Mouse (Mus musculus) heart, postnatal 0 days (tissue): ENCODE results near the gene Ubl4b. TPM values are rescaled to one million over a fixed set of nuclear protein-coding genes. Genes with fewer than 3 reads are reported as not detected.

Experiments
- ATAC-seq: fragments of 200-750 bp; cut with Nextera tagmentation; 2 replicates; pipeline ENCODE4 v1.8.0; 2017; ENCODE audit warnings: low read depth, moderate number of reproducible peaks, moderate library complexity; ENCODE audit not compliant: insufficient read depth
- DNase-seq: peaks from one replicate; pipeline ENCODE4 v3.0.0-alpha.2; 2016; ENCODE audit warnings: low spot score
- H3K27ac ChIP-seq: fragments of 300-500 bp; sonication (generic); 2 replicates; pipeline ENCODE4 v1.5.1; 2014; ENCODE audit warnings: low read depth, mild to moderate bottlenecking
- H3K27me3 ChIP-seq: fragments of 300-500 bp; sonication (generic); 2 replicates; pipeline ENCODE4 v1.6.1; 2014; ENCODE audit warnings: low read length, mixed read lengths; ENCODE audit not compliant: control insufficient read depth, insufficient read depth
- H3K36me3 ChIP-seq: fragments of 300-500 bp; sonication (generic); replicated peaks from 2 replicates; pipeline ENCODE4 v1.6.1; 2014; ENCODE audit warnings: low read length, mixed read lengths; ENCODE audit not compliant: control insufficient read depth, insufficient read depth
- H3K4me1 ChIP-seq: fragments of 300-500 bp; sonication (generic); 2 replicates; pipeline ENCODE4 v1.6.1; 2014; ENCODE audit warnings: antibody characterized with exemption; ENCODE audit not compliant: control insufficient read depth, insufficient read depth
- H3K4me2 ChIP-seq: fragments of 300-500 bp; sonication (generic); 2 replicates; pipeline ENCODE4 v1.6.1; 2014; ENCODE audit warnings: low read depth, mild to moderate bottlenecking, low read length, moderate library complexity
- H3K4me3 ChIP-seq: fragments of 300-500 bp; sonication (generic); 2 replicates; pipeline ENCODE4 v1.5.1; 2014; ENCODE audit warnings: low read depth, low read length
- H3K9ac ChIP-seq: fragments of 300-500 bp; sonication (generic); replicated peaks from 2 replicates; pipeline ENCODE4 v1.6.1; 2014; ENCODE audit warnings: low read depth, low read length, mixed read lengths
- H3K9me3 ChIP-seq: fragments of 300-500 bp; sonication (generic); replicated peaks from 2 replicates; pipeline ENCODE4 v1.6.1; 2016; ENCODE audit warnings: low read length; ENCODE audit not compliant: control insufficient read depth
- CTCF ChIP-seq: IDR thresholded peaks from 2 replicates; pipeline ENCODE4 v1.5.1; 2016; ENCODE audit warnings: antibody characterized with exemption, control low read depth, low read depth
- EP300 ChIP-seq: IDR thresholded peaks from 2 replicates; pipeline ENCODE4 v1.6.1; 2016; ENCODE audit warnings: antibody characterized with exemption, low read depth
- WGBS: fragments of 180-500 bp; shearing (Covaris S2); extraction: QIAGEN DNeasy Blood & Tissue Kit; methylation state at CpG from one replicate; pipeline ENCODE4 v1.1.7; 2014; 5-methylcytosine and 5-hydroxymethylcytosine counted together
- polyA plus RNA-seq: library from polyadenylated mRNA; unstranded; fragments of >200 nt; fragmentation: Nextera tagmentation; extraction: Ambion mirVana; gene quantifications from 2 replicates; pipeline ENCODE4 v1.2.1, GENCODE M21; 2015
- total RNA-seq: library from RNA; depleted of rRNA; stranded (reverse); fragments of >200 nt; gene quantifications from 2 replicates; pipeline ENCODE4 v1.2.3, GENCODE M21; 2014; ENCODE audit warnings: low replicate concordance

Ubl4b gene
- total and polyA plus RNA-seq, 2 experiments from 2014 or later, result not detected

- Histone ChIP-seq H3K4me1 (peaks cover 13% of the 10 kb centered on the region; the same call in 1 of the 2 replicates), H3K36me3 (no peaks in the 10 kb centered on the region), H3K27me3 (peaks cover 32% of the 10 kb centered on the region), H3K9me3 (no peaks in the 10 kb centered on the region), H3K9ac (peak within 1 kb of the TSS; percentile 50), H3K4me2 (peak within 1 kb of the TSS; percentile 96), H3K4me3 (peak within 1 kb of the TSS; percentile 59), H3K27ac (peak within 1 kb of the TSS; percentile 20; the same call in 1 of the 2 replicates)
- ATAC-seq (peak; percentile 84), DNase-seq (peak; percentile 23)
- TF ChIP-seq CTCF (0 out of 2 replicates have a peak, but pooled peaks have one; percentile 9), EP300 (no peak)
- WGBS, result 1% methylated on average over 66 of the region's 68 CpGs
These were observed 37.2 kb downstream of the Ubl4b start, which contains the start of gene Slc6a17 for GRCm38 (mm10) chr3:107517631-107518108. Gene Slc6a17, minus strand, starts transcription at chr3:107518018.

GRCm38 (mm10) chr3:107516776-107517630 is 37.9 kb downstream of the Ubl4b start:
- H3K27ac ChIP-seq, result peak overlapping the region; percentile 20; the same call in 1 of the 2 replicates
- H3K36me3 ChIP-seq, result no peaks in the 10 kb centered on the region
- peak overlapping the region; percentile 50 for H3K9ac ChIP-seq
- TF ChIP-seq CTCF (no peak), EP300 (no peak)
- peak overlapping the region; percentile 59 for H3K4me3 ChIP-seq
- peaks cover 13% of the 10 kb centered on the region; the same call in 1 of the 2 replicates for H3K4me1 ChIP-seq
- ATAC-seq (peak; percentile 43), DNase-seq (no peak)
- H3K9me3 ChIP-seq, result no peaks in the 10 kb centered on the region
- H3K27me3 ChIP-seq, result peaks cover 32% of the 10 kb centered on the region
- H3K4me2 ChIP-seq, result peak overlapping the region; percentile 96
- WGBS, result 11% methylated on average over 55 of the region's 55 CpGs

- 75% methylated on average over 4 of the region's 4 CpGs for WGBS
- no peak for DNase-seq
- peaks cover 32% of the 10 kb centered on the region for H3K27me3 ChIP-seq
- no peaks in the 10 kb centered on the region for H3K9me3 ChIP-seq
- H3K27ac ChIP-seq, result no peak overlapping the region
- peaks cover 13% of the 10 kb centered on the region; the same call in 1 of the 2 replicates for H3K4me1 ChIP-seq
- no peak overlapping the region for H3K9ac ChIP-seq
- no peaks in the 10 kb centered on the region for H3K36me3 ChIP-seq
- H3K4me2 ChIP-seq, result no peak overlapping the region
- no peak for TF ChIP-seq CTCF
- ATAC-seq, result no peak
- H3K4me3 ChIP-seq, result no peak overlapping the region
These were observed 38.9 kb downstream of the Ubl4b start for GRCm38 (mm10) chr3:107515989-107516388.

- no peak for TF ChIP-seq CTCF
- TF ChIP-seq EP300, result no peak
- ATAC-seq, result no peak
These were observed 43.5 kb downstream of the Ubl4b start for GRCm38 (mm10) chr3:107511416-107511815.

GRCm38 (mm10) chr3:107508696-107509095 is 46.2 kb downstream of the Ubl4b start:
- Histone ChIP-seq H3K4me1 (peaks cover 16% of the 10 kb centered on the region; the same call in 1 of the 2 replicates), H3K27ac (no peak overlapping the region), H3K4me2 (no peak overlapping the region), H3K4me3 (no peak overlapping the region), H3K9ac (no peak overlapping the region), H3K9me3 (no peaks in the 10 kb centered on the region), H3K36me3 (no peaks in the 10 kb centered on the region), H3K27me3 (no peaks in the 10 kb centered on the region)
- TF ChIP-seq CTCF (0 out of 2 replicates have a peak, but pooled peaks have one; percentile 24), EP300 (no peak)
- DNase-seq (peak; percentile 16), ATAC-seq (peak; percentile 45; the same call in 1 of the 2 replicates)
- 53% methylated on average over 8 of the region's 8 CpGs for WGBS

More at GRCm38 (mm10) chr3:107511416-107511815, 43.5 kb downstream of the Ubl4b start:
- no peak for DNase-seq
- no peaks in the 10 kb centered on the region for H3K27me3 ChIP-seq
- no peak overlapping the region for H3K27ac ChIP-seq
- no peak overlapping the region for H3K9ac ChIP-seq
- WGBS, result 84% methylated on average over 3 of the region's 3 CpGs
- no peak overlapping the region for H3K4me2 ChIP-seq
- H3K9me3 ChIP-seq, result no peaks in the 10 kb centered on the region
- 0 out of 2 replicates have a peak, but pooled peaks cover 5% of the 10 kb centered on the region for H3K4me1 ChIP-seq
- no peak overlapping the region for H3K4me3 ChIP-seq
- H3K36me3 ChIP-seq, result no peaks in the 10 kb centered on the region
